Mouse (Mus musculus) midbrain, embryonic 11.5 days (tissue): ENCODE measurements around the gene Cd209b. TPM values are rescaled to one million over a fixed set of nuclear protein-coding genes. Genes with fewer than 3 reads are reported as not detected.

ENCODE experiments used
- ATAC-seq: fragments of 200-750 bp; cut with Nextera tagmentation; 2 replicates; pipeline ENCODE4 v1.8.0; 2017; ENCODE audit warnings: moderate TSS enrichment, moderate library complexity; ENCODE audit not compliant: low FRiP score
- DNase-seq: peaks from one replicate; pipeline ENCODE4 v3.0.0; 2015; ENCODE audit warnings: low spot score; ENCODE audit errors: missing footprints
- H3K27ac ChIP-seq: fragments of 300-500 bp; sonication (generic); 2 replicates; pipeline ENCODE4 v1.5.1; 2014; ENCODE audit warnings: low read depth, low read length
- H3K27me3 ChIP-seq: fragments of 300-500 bp; sonication (generic); 2 replicates; pipeline ENCODE4 v1.6.1; 2014; ENCODE audit warnings: mild to moderate bottlenecking, low read length, moderate library complexity, mixed read lengths; ENCODE audit not compliant: control insufficient read depth, insufficient read depth
- H3K36me3 ChIP-seq: fragments of 300-500 bp; sonication (generic); 2 replicates; pipeline ENCODE4 v1.6.1; 2014; ENCODE audit warnings: mild to moderate bottlenecking, low read length, moderate library complexity, mixed read lengths; ENCODE audit not compliant: control insufficient read depth, insufficient read depth
- H3K4me1 ChIP-seq: fragments of 300-500 bp; sonication (generic); 2 replicates; pipeline ENCODE4 v1.6.1; 2014; ENCODE audit warnings: low read length; ENCODE audit not compliant: control insufficient read depth, insufficient read depth
- H3K4me2 ChIP-seq: fragments of 300-500 bp; sonication (generic); 2 replicates; pipeline ENCODE4 v1.6.1; 2014; ENCODE audit warnings: mild to moderate bottlenecking, moderate library complexity
- H3K4me3 ChIP-seq: fragments of 300-500 bp; sonication (generic); 2 replicates; pipeline ENCODE4 v1.5.1; 2014; ENCODE audit warnings: low read depth, low read length
- H3K9ac ChIP-seq: fragments of 300-500 bp; sonication (generic); 2 replicates; pipeline ENCODE4 v1.6.1; 2014; ENCODE audit warnings: low read length
- H3K9me3 ChIP-seq: fragments of 300-500 bp; sonication (generic); 2 replicates; pipeline ENCODE4 v1.6.1; 2016; ENCODE audit warnings: low read length; ENCODE audit not compliant: control insufficient read depth
- WGBS: fragments of 180-500 bp; shearing (Covaris S2); extraction: QIAGEN DNeasy Blood & Tissue Kit; methylation state at CpG from one replicate; pipeline ENCODE4 v1.1.7; 2014; 5-methylcytosine and 5-hydroxymethylcytosine counted together
- polyA plus RNA-seq: library from polyadenylated mRNA; unstranded; fragments of >200 nt; fragmentation: Nextera tagmentation; extraction: Ambion mirVana; gene quantifications from 2 replicates; pipeline ENCODE4 v1.2.1, GENCODE M21; 2014

The Cd209b gene
- polyA plus RNA-seq = not detected in 2 replicates

- Histone ChIP-seq H3K27ac (no peak within 1 kb of the TSS), H3K9ac (no peak within 1 kb of the TSS), H3K4me1 (no peaks in the 10 kb centered on the region), H3K36me3 (no peaks in the 10 kb centered on the region), H3K9me3 (peaks cover 21% of the 10 kb centered on the region), H3K27me3 (no peaks in the 10 kb centered on the region), H3K4me3 (no peak within 1 kb of the TSS), H3K4me2 (no peak within 1 kb of the TSS)
- WGBS = 90% methylated on average over 3 of the region's 3 CpGs
- no peak for DNase-seq
- no peak for ATAC-seq
Observed at GRCm38 (mm10) chr8:3926744-3927143, at the start of gene Cd209b. Gene Cd209b (minus strand): TSS chr8:3926844.

- H3K4me1 ChIP-seq = no peaks in the 10 kb centered on the region
- H3K9me3 ChIP-seq = peaks cover 6% of the 10 kb centered on the region; the same call in 1 of the 2 replicates
- DNase-seq (no peak), ATAC-seq (no peak)
- H3K9ac ChIP-seq = no peak overlapping the region
- no peak overlapping the region for H3K4me2 ChIP-seq
- no peak overlapping the region for H3K27ac ChIP-seq
- 90% methylated on average over 1 of the region's 1 CpGs for WGBS
- no peaks in the 10 kb centered on the region for H3K27me3 ChIP-seq
- no peaks in the 10 kb centered on the region for H3K36me3 ChIP-seq
- H3K4me3 ChIP-seq = no peak overlapping the region
Observed at GRCm38 (mm10) chr8:3956037-3956436, 29.4 kb upstream of the Cd209b start.

GRCm38 (mm10) chr8:3954646-3955045, 28.0 kb upstream of the Cd209b start, which contains the start of gene Cd209c:
Gene Cd209c (minus strand): TSS chr8:3954746.
- no peak within 1 kb of the TSS for H3K9ac ChIP-seq
- DNase-seq = no peak
- no peak for ATAC-seq
- no peak within 1 kb of the TSS for H3K4me2 ChIP-seq
- H3K27ac ChIP-seq = no peak within 1 kb of the TSS
- no peak within 1 kb of the TSS for H3K4me3 ChIP-seq
- WGBS = 94% methylated on average over 1 of the region's 1 CpGs
- H3K4me1 ChIP-seq = no peaks in the 10 kb centered on the region
- H3K9me3 ChIP-seq = peaks cover 6% of the 10 kb centered on the region; the same call in 1 of the 2 replicates
- no peaks in the 10 kb centered on the region for H3K36me3 ChIP-seq
- H3K27me3 ChIP-seq = no peaks in the 10 kb centered on the region

- no peaks in the 10 kb centered on the region for H3K4me1 ChIP-seq
- H3K27ac ChIP-seq = no peak overlapping the region
- no peaks in the 10 kb centered on the region for H3K36me3 ChIP-seq
- DNase-seq (no peak), ATAC-seq (no peak)
- H3K4me2 ChIP-seq = no peak overlapping the region
- WGBS = 92% methylated on average over 3 of the region's 3 CpGs
- peaks cover 13% of the 10 kb centered on the region; the same call in 1 of the 2 replicates for H3K9me3 ChIP-seq
- no peak overlapping the region for H3K4me3 ChIP-seq
- H3K9ac ChIP-seq = no peak overlapping the region
- no peaks in the 10 kb centered on the region for H3K27me3 ChIP-seq
Observed at GRCm38 (mm10) chr8:3940023-3940422, 13.4 kb upstream of the Cd209b start.

GRCm38 (mm10) chr8:3878455-3878854, 48.2 kb downstream of the Cd209b start, which contains the start of gene Cd209d:
Gene Cd209d (minus strand): TSS chr8:3878555.
- WGBS = 80% methylated on average over 4 of the region's 4 CpGs
- peaks cover 24% of the 10 kb centered on the region; the same call in 1 of the 2 replicates for H3K9me3 ChIP-seq

GRCm38 (mm10) chr8:3876121-3876520, 50.5 kb downstream of the Cd209b start:
- Histone ChIP-seq H3K4me3 (no peak overlapping the region), H3K9ac (no peak overlapping the region), H3K4me1 (no peaks in the 10 kb centered on the region), H3K9me3 (peaks cover 28% of the 10 kb centered on the region; the same call in 1 of the 2 replicates), H3K27me3 (no peaks in the 10 kb centered on the region), H3K4me2 (no peak overlapping the region), H3K36me3 (no peaks in the 10 kb centered on the region), H3K27ac (no peak overlapping the region)
- DNase-seq = no peak
- ATAC-seq = no peak
- 74% methylated on average over 2 of the region's 2 CpGs for WGBS

More at GRCm38 (mm10) chr8:3878455-3878854, 48.2 kb downstream of the Cd209b start, which contains the start of gene Cd209d:
- Histone ChIP-seq H3K27me3 (no peaks in the 10 kb centered on the region), H3K36me3 (no peaks in the 10 kb centered on the region), H3K4me1 (no peaks in the 10 kb centered on the region), H3K27ac (no peak within 1 kb of the TSS), H3K9ac (no peak within 1 kb of the TSS), H3K4me2 (no peak within 1 kb of the TSS), H3K4me3 (no peak within 1 kb of the TSS)
- no peak for ATAC-seq
- no peak for DNase-seq

Other genes with a start within 250 kb of the Cd209b start
- gene Fcer2a, start 232.7 kb downstream of the Cd209b start, polyA plus RNA-seq = 0.11 and 0.27 TPM in 2 replicates
- gene Clec4g, start 206.2 kb downstream of the Cd209b start, polyA plus RNA-seq = not detected in 2 replicates
- gene Cd209a, start 177.9 kb downstream of the Cd209b start, polyA plus RNA-seq = not detected in 2 replicates
- gene Cd209e, start 72.5 kb downstream of the Cd209b start, polyA plus RNA-seq = not detected in 2 replicates
- gene Cd209d, start 48.3 kb downstream of the Cd209b start, polyA plus RNA-seq = not detected in 2 replicates
- 0.40 and 0.56 TPM in 2 replicates for gene Cd209c, start 27.9 kb upstream of the Cd209b start, polyA plus RNA-seq
- not detected in 2 replicates for gene Cd209f, start 179.0 kb upstream of the Cd209b start, polyA plus RNA-seq
- gene Cd209g, start 207.3 kb upstream of the Cd209b start, polyA plus RNA-seq = not detected in 2 replicates
- 23.1 and 24.8 TPM in 2 replicates for gene Evi5l, start 239.7 kb upstream of the Cd209b start, polyA plus RNA-seq